Mouse (Mus musculus) limb, embryonic 11.5 days (tissue): ENCODE results near the gene Depdc5. TPM values are rescaled to one million over a fixed set of nuclear protein-coding genes. Genes with fewer than 3 reads are reported as not detected.

Experiments
- ATAC-seq: fragments of 200-750 bp; cut with Nextera tagmentation; 2 replicates; pipeline ENCODE4 v1.8.0; 2017; ENCODE audit warnings: low read depth; ENCODE audit not compliant: insufficient number of reproducible peaks, low FRiP score, low TSS enrichment
- DNase-seq: peaks from one replicate; pipeline ENCODE4 v3.0.0-alpha.2; 2015; ENCODE audit warnings: low spot score
- H3K27ac ChIP-seq: fragments of 300-500 bp; sonication (generic); replicated peaks from 2 replicates; pipeline ENCODE4 v1.5.1; 2014; ENCODE audit warnings: low read depth, mild to moderate bottlenecking, low read length
- H3K27me3 ChIP-seq: fragments of 300-500 bp; sonication (generic); 2 replicates; pipeline ENCODE4 v1.6.1; 2014; ENCODE audit warnings: mild to moderate bottlenecking, low read length, mixed read lengths; ENCODE audit not compliant: control insufficient read depth, insufficient read depth
- H3K36me3 ChIP-seq: fragments of 300-500 bp; sonication (generic); 2 replicates; pipeline ENCODE4 v1.6.1; 2014; ENCODE audit warnings: mild to moderate bottlenecking, low read length, moderate library complexity, mixed read lengths; ENCODE audit not compliant: control insufficient read depth, insufficient read depth
- H3K4me1 ChIP-seq: fragments of 300-500 bp; sonication (generic); 2 replicates; pipeline ENCODE4 v1.6.1; 2014; ENCODE audit warnings: low read length, mixed read lengths; ENCODE audit not compliant: control insufficient read depth, insufficient read depth
- H3K4me2 ChIP-seq: fragments of 300-500 bp; sonication (generic); 2 replicates; pipeline ENCODE4 v1.6.1; 2014; ENCODE audit warnings: low read depth, mild to moderate bottlenecking, moderate library complexity; ENCODE audit not compliant: severe bottlenecking
- H3K4me3 ChIP-seq: fragments of 300-500 bp; sonication (generic); 2 replicates; pipeline ENCODE4 v1.5.1; 2014; ENCODE audit warnings: low read depth, low read length
- H3K9ac ChIP-seq: fragments of 300-500 bp; sonication (generic); 2 replicates; pipeline ENCODE4 v1.6.1; 2014; ENCODE audit warnings: mild to moderate bottlenecking, low read length
- H3K9me3 ChIP-seq: fragments of 300-500 bp; sonication (generic); 2 replicates; pipeline ENCODE4 v1.6.1; 2016; ENCODE audit warnings: low read length; ENCODE audit not compliant: control insufficient read depth
- WGBS: fragments of 180-500 bp; shearing (Covaris S2); extraction: QIAGEN DNeasy Blood & Tissue Kit; methylation state at CpG from one replicate; pipeline ENCODE4 v1.1.7; 2014; 5-methylcytosine and 5-hydroxymethylcytosine counted together
- polyA plus RNA-seq: library from polyadenylated mRNA; unstranded; fragments of >200 nt; fragmentation: Nextera tagmentation; extraction: Ambion mirVana; gene quantifications from 2 replicates; pipeline ENCODE4 v1.2.1, GENCODE M21; 2014

The Depdc5 gene
- polyA plus RNA-seq, 1 experiment from 2014 or later = 30.4 TPM

DNA sequence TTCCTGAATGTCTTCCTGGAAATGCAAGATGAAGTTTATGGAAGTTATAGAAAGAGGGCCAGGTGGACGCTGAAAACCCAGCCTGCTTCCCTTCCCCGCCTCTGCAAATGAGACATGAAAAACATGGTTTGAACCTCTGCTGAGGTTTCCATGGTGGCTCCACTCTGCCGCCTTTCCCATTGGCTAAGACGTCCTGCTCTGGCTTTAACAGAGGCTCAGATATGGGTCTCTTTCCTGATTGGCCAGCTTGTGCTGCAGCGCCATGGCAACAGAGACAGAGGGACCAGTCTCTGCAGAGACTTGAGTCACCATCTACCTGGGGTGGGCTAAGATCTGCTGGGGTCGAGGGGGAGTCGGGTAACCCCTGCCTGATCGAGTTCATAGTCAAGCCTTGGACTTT, 143.2 kb downstream of the Depdc5 start:
- Histone ChIP-seq H3K4me3 (no peak overlapping the region), H3K27ac (no peak overlapping the region), H3K4me1 (no peaks in the 10 kb centered on the region), H3K9me3 (no peaks in the 10 kb centered on the region), H3K9ac (no peak overlapping the region), H3K36me3 (no peaks in the 10 kb centered on the region), H3K27me3 (no peaks in the 10 kb centered on the region), H3K4me2 (no peak overlapping the region)
- ATAC-seq = peak; percentile 65; the same call in 1 of the 2 replicates
- WGBS = 36% methylated on average over 8 of the region's 8 CpGs
- peak; percentile 46 for DNase-seq

DNA sequence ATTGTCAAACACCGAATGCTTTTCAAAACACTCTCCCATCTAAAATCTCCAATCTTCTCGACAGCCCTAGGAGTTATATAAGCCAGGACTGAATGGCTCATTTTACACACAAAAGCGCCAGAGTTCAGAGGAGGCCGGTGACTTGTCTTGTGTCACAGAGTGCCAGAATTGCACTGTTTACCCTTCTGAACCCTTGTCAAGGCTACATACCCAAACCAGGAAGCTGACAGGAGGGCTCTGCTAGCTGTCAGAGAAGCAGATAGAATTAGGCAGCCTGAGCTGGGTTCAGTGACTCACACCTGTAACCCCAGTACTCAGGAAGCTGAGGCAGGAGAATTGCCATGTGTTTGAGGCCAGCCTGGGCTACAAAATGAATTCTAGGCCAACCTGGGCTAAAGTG, 143.9 kb downstream of the Depdc5 start:
- no peaks in the 10 kb centered on the region for H3K36me3 ChIP-seq
- DNase-seq (no peak), ATAC-seq (no peak)
- H3K4me2 ChIP-seq = no peak overlapping the region
- no peak overlapping the region for H3K9ac ChIP-seq
- 74% methylated on average over 4 of the region's 4 CpGs for WGBS
- no peak overlapping the region for H3K27ac ChIP-seq
- H3K9me3 ChIP-seq = no peaks in the 10 kb centered on the region
- no peaks in the 10 kb centered on the region for H3K4me1 ChIP-seq
- no peak overlapping the region for H3K4me3 ChIP-seq
- H3K27me3 ChIP-seq = no peaks in the 10 kb centered on the region

DNA sequence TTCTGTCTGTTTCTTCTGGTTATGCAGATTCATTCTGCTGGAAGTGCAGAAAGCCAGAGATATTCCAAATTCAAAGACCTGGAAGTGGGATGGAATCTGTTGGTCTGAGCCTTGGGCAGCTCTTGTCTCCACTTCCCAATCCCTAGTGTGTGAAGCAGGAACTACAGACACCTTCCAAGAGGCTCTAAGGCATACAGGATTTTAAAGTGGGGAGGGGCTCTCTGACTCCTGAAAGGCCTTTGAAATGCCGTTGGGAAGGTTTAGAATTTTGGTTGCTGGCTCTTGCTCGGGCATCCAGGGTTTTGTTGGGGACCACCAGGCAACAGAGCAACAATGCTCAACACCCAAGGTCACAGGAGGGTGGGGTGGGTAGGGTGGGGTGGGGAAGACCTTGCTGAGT, 145.8 kb downstream of the Depdc5 start:
- Histone ChIP-seq H3K4me1 (no peaks in the 10 kb centered on the region), H3K9ac (no peak overlapping the region), H3K36me3 (no peaks in the 10 kb centered on the region), H3K4me3 (no peak overlapping the region), H3K27me3 (no peaks in the 10 kb centered on the region), H3K27ac (no peak overlapping the region), H3K4me2 (no peak overlapping the region), H3K9me3 (no peaks in the 10 kb centered on the region)
- DNase-seq = no peak
- WGBS = 74% methylated on average over 2 of the region's 2 CpGs
- ATAC-seq = no peak

DNA sequence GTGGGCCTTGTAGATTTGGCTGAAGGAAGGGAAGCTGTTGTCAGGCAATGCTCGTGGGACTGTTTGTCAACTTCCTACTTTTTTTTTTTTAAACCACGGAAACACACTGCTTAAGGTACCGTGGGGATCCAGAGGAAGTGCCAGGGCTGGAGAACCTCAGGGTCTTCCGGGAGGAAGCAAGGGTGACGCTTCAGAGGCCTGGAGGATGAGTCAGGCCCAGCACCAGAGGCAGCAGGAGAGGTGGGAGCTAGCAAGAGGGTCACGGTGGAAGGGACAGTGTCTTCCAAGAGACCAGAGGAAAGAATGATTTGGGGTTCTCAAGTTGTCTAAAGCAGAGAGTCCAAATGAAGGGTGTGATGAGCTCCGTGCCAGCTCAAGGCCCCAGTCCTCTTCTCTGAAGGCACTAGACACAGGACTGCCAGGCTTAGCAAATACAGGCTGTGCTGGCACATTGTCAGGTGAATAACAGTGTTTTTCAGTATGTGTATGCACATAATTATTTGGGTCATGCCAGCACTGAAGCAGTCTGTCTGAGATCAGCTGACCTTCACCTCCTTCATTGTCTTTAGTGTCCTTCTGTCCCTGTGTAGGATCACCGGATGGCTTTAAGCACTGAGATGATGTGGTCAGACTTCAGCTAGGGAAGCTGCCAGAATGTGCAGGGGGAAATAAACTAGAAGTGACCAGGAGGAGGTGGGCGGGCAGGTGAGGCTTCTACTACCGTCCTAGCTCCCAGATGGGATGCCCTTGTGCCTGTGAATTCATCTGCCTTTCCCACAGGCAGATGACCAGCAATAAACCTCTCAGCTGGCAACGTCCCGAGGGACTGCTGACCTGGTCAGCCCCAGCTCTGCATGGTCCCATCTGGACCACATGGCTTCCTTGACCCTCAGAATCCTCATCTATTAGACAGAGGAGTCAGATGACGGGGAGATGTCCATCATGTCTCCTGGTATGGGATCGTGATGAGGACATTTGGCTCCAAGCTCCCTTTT, 146.6 kb downstream of the Depdc5 start:
- no peak for ATAC-seq
- DNase-seq = no peak
- Histone ChIP-seq H3K27ac (no peak overlapping the region), H3K4me3 (no peak overlapping the region), H3K9me3 (no peaks in the 10 kb centered on the region), H3K36me3 (no peaks in the 10 kb centered on the region), H3K4me2 (no peak overlapping the region), H3K27me3 (no peaks in the 10 kb centered on the region), H3K4me1 (no peaks in the 10 kb centered on the region), H3K9ac (no peak overlapping the region)
- WGBS = 70% methylated on average over 14 of the region's 14 CpGs

DNA sequence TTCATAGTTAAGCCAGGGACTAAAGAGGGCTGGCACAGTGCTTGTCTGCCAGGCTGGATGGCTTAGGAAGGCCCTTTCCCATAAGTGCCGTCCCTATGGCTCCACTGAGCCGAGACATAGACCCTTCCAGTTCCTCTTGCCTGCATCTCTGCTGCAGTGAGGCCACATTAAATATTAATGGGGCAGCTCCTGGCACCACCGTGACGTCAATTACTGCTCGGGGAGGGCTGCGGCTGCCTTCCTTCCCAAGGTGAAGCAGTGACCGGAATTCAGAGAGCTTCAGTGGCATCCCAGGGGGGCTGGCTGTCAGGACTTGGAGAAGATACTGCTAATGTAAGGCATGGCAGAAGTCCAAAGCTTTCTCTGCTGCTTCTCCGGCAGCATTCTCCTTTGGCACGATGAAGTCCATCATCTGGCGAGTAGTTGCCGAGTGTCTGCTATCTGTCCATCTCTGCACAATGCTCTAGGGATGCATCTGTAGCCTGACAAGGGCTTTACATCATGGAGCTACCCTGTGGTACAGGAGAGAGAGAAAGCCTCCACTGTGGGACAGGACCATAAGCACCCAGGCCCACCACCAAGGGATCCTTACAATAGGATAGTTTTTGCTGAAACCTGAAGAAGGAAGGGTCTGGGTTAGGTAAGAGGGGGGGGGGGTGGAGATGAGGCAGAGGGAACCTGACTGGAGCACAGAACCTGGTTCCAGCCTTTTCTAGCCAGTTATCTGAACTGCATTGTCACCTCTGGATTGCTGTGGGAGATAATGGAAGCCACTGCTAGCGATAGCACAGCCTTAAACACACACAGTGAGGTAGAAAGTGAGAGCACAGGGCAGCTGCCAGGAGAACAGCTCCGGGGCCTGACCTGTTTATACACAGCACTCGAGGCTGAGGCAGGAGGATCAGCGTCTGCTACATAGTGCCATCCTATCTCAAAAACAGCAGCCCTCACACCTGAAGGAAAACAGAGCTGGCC, 147.9 kb downstream of the Depdc5 start:
- Histone ChIP-seq H3K4me1 (no peaks in the 10 kb centered on the region), H3K9me3 (no peaks in the 10 kb centered on the region), H3K4me2 (no peak overlapping the region), H3K9ac (no peak overlapping the region), H3K4me3 (no peak overlapping the region), H3K36me3 (no peaks in the 10 kb centered on the region), H3K27me3 (no peaks in the 10 kb centered on the region), H3K27ac (no peak overlapping the region)
- ATAC-seq (no peak), DNase-seq (no peak)
- WGBS = 56% methylated on average over 15 of the region's 15 CpGs

DNA sequence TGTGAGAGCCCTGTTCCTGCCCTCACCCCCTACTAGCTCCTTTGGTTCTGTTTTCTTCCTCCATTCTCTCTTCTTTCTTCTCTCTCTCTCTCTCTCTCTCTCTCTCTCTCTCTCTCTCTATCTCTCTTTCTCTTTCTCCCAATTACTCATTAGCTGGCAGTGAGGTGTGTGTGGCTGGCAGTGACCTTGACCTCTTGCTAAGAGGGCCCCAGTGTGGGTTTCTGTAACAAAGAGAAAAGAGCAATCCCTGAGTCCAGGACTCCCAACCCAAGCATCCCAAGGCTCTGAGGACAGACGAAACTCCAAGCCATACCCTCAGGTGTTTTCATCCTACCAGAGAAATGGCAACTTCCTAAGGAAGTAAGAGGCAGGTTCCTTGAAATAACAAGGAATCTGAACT, 150.6 kb downstream of the Depdc5 start:
- no peak for ATAC-seq
- H3K27me3 ChIP-seq = no peaks in the 10 kb centered on the region
- no peak overlapping the region for H3K4me2 ChIP-seq
- H3K9me3 ChIP-seq = no peaks in the 10 kb centered on the region
- H3K27ac ChIP-seq = no peak overlapping the region
- 82% methylated on average over 1 of the region's 1 CpGs for WGBS
- H3K36me3 ChIP-seq = no peaks in the 10 kb centered on the region
- no peaks in the 10 kb centered on the region for H3K4me1 ChIP-seq
- H3K9ac ChIP-seq = no peak overlapping the region
- no peak overlapping the region for H3K4me3 ChIP-seq
- DNase-seq = no peak

DNA sequence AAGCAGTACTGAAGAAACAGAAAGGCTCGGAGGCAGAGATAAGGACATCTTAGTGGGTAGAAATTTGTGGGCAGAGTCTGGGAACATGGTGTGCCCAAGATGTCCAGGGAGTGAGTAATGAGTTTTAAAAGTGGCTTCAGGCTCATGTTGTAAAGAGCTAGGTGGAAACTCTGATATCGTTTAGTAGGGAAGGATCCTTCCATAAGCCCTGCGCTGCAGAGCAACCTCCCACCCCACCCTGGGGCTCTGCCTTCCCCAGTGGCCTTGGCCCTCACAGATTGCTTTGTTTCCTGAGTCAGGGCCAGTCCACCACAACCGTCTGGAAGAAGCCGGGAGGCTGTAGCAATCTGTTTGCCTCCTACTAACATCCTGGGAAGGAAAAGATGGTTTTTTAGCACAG, 152.1 kb downstream of the Depdc5 start:
- Histone ChIP-seq H3K9ac (no peak overlapping the region), H3K36me3 (no peaks in the 10 kb centered on the region), H3K4me1 (no peaks in the 10 kb centered on the region), H3K4me2 (no peak overlapping the region), H3K9me3 (no peaks in the 10 kb centered on the region), H3K4me3 (no peak overlapping the region), H3K27ac (no peak overlapping the region), H3K27me3 (no peaks in the 10 kb centered on the region)
- ATAC-seq = no peak
- WGBS = 81% methylated on average over 5 of the region's 5 CpGs
- no peak for DNase-seq

DNA sequence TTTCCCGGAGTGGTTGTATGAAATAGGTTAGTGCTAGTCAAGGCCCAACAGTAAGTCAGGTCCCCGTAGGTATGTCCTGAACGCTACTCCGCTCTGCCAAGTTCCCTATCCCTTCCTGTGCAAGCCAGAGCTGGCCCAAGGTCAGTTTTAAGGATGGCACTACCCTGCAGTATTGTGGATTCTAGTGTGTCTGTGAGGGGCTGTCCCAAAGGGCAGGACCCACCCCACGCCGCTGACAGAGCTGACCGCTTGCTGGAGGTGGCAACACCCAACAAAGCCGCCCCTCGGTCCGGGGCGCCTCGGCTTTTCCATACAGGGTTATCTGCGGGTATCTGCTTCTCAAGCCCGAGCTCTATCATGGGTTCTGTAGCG, 154.7 kb downstream of the Depdc5 start:
- Histone ChIP-seq H3K9ac (peak overlapping the region; percentile 91), H3K27me3 (no peaks in the 10 kb centered on the region), H3K4me2 (peak overlapping the region; percentile 80), H3K4me3 (peak overlapping the region; percentile 54), H3K27ac (peak overlapping the region; percentile 98), H3K9me3 (no peaks in the 10 kb centered on the region), H3K4me1 (no peaks in the 10 kb centered on the region), H3K36me3 (no peaks in the 10 kb centered on the region)
- 6% methylated on average over 15 of the region's 15 CpGs for WGBS
- no peak for DNase-seq
- no peak; the same call in 1 of the 2 replicates for ATAC-seq
